Mouse (Mus musculus) heart, postnatal 0 days (tissue): ENCODE data around the gene Ssbp3. TPM values are rescaled to one million over a fixed set of nuclear protein-coding genes. Genes with fewer than 3 reads are reported as not detected.

Experiments
- ATAC-seq: fragments of 200-750 bp; cut with Nextera tagmentation; 2 replicates; pipeline ENCODE4 v1.8.0; 2017; ENCODE audit warnings: low read depth, moderate number of reproducible peaks, moderate library complexity; ENCODE audit not compliant: insufficient read depth
- DNase-seq: peaks from one replicate; pipeline ENCODE4 v3.0.0-alpha.2; 2016; ENCODE audit warnings: low spot score
- H3K27ac ChIP-seq: fragments of 300-500 bp; sonication (generic); 2 replicates; pipeline ENCODE4 v1.5.1; 2014; ENCODE audit warnings: low read depth, mild to moderate bottlenecking
- H3K27me3 ChIP-seq: fragments of 300-500 bp; sonication (generic); 2 replicates; pipeline ENCODE4 v1.6.1; 2014; ENCODE audit warnings: low read length, mixed read lengths; ENCODE audit not compliant: control insufficient read depth, insufficient read depth
- H3K36me3 ChIP-seq: fragments of 300-500 bp; sonication (generic); replicated peaks from 2 replicates; pipeline ENCODE4 v1.6.1; 2014; ENCODE audit warnings: low read length, mixed read lengths; ENCODE audit not compliant: control insufficient read depth, insufficient read depth
- H3K4me1 ChIP-seq: fragments of 300-500 bp; sonication (generic); 2 replicates; pipeline ENCODE4 v1.6.1; 2014; ENCODE audit warnings: antibody characterized with exemption; ENCODE audit not compliant: control insufficient read depth, insufficient read depth
- H3K4me2 ChIP-seq: fragments of 300-500 bp; sonication (generic); 2 replicates; pipeline ENCODE4 v1.6.1; 2014; ENCODE audit warnings: low read depth, mild to moderate bottlenecking, low read length, moderate library complexity
- H3K4me3 ChIP-seq: fragments of 300-500 bp; sonication (generic); 2 replicates; pipeline ENCODE4 v1.5.1; 2014; ENCODE audit warnings: low read depth, low read length
- H3K9ac ChIP-seq: fragments of 300-500 bp; sonication (generic); replicated peaks from 2 replicates; pipeline ENCODE4 v1.6.1; 2014; ENCODE audit warnings: low read depth, low read length, mixed read lengths
- H3K9me3 ChIP-seq: fragments of 300-500 bp; sonication (generic); replicated peaks from 2 replicates; pipeline ENCODE4 v1.6.1; 2016; ENCODE audit warnings: low read length; ENCODE audit not compliant: control insufficient read depth
- CTCF ChIP-seq: IDR thresholded peaks from 2 replicates; pipeline ENCODE4 v1.5.1; 2016; ENCODE audit warnings: antibody characterized with exemption, control low read depth, low read depth
- EP300 ChIP-seq: IDR thresholded peaks from 2 replicates; pipeline ENCODE4 v1.6.1; 2016; ENCODE audit warnings: antibody characterized with exemption, low read depth
- WGBS: fragments of 180-500 bp; shearing (Covaris S2); extraction: QIAGEN DNeasy Blood & Tissue Kit; methylation state at CpG from one replicate; pipeline ENCODE4 v1.1.7; 2014; 5-methylcytosine and 5-hydroxymethylcytosine counted together
- polyA plus RNA-seq: library from polyadenylated mRNA; unstranded; fragments of >200 nt; fragmentation: Nextera tagmentation; extraction: Ambion mirVana; gene quantifications from 2 replicates; pipeline ENCODE4 v1.2.1, GENCODE M21; 2015
- total RNA-seq: library from RNA; depleted of rRNA; stranded (reverse); fragments of >200 nt; gene quantifications from 2 replicates; pipeline ENCODE4 v1.2.3, GENCODE M21; 2014; ENCODE audit warnings: low replicate concordance

Gene Ssbp3
- total and polyA plus RNA-seq, 2 experiments from 2014 or later, result 25.9 to 35.6 TPM

- H3K4me3 ChIP-seq, result no peak overlapping the region
- WGBS, result 90% methylated on average over 5 of the region's 5 CpGs
- no peak for ATAC-seq
- no peak overlapping the region for H3K27ac ChIP-seq
- H3K36me3 ChIP-seq, result peaks cover 51% of the 10 kb centered on the region
- no peak overlapping the region for H3K9ac ChIP-seq
- no peaks in the 10 kb centered on the region for H3K9me3 ChIP-seq
- DNase-seq, result no peak
- no peaks in the 10 kb centered on the region for H3K27me3 ChIP-seq
- H3K4me2 ChIP-seq, result no peak overlapping the region
- peaks cover 14% of the 10 kb centered on the region for H3K4me1 ChIP-seq
- no peak for TF ChIP-seq CTCF
- no peak for TF ChIP-seq EP300
Measured at GRCm38 (mm10) chr4:107064394-107065098, 154.0 kb downstream of the Ssbp3 start.

- under 1% methylated on average over 60 of the region's 60 CpGs for WGBS
- Histone ChIP-seq H3K9ac (peak within 1 kb of the TSS; percentile 81), H3K4me1 (peaks cover 14% of the 10 kb centered on the region)
Measured at GRCm38 (mm10) chr4:107066252-107067124, 156.0 kb downstream of the Ssbp3 start, which contains the start of the genes Mrpl37 and Cyb5rl. TSS of gene Mrpl37 (minus strand) at chr4:107066868. TSS of gene Cyb5rl (plus strand) at chr4:107066988.

GRCm38 (mm10) chr4:107067151-107067840 lies 156.8 kb downstream of the Ssbp3 start:
- Histone ChIP-seq H3K27me3 (no peaks in the 10 kb centered on the region), H3K4me1 (peaks cover 14% of the 10 kb centered on the region), H3K9me3 (no peaks in the 10 kb centered on the region), H3K4me3 (peak overlapping the region; percentile 70), H3K36me3 (peaks cover 25% of the 10 kb centered on the region), H3K4me2 (peak overlapping the region; percentile 100), H3K9ac (peak overlapping the region; percentile 81), H3K27ac (peak overlapping the region; percentile 44; the same call in 1 of the 2 replicates)
- no peak for TF ChIP-seq EP300
- TF ChIP-seq CTCF, result no peak
- DNase-seq (no peak), ATAC-seq (peak; percentile 37)
- WGBS, result 4% methylated on average over 33 of the region's 33 CpGs

More at GRCm38 (mm10) chr4:107066252-107067124, 156.0 kb downstream of the Ssbp3 start, which contains the start of the genes Mrpl37 and Cyb5rl:
- peak within 1 kb of the TSS; percentile 100 for H3K4me2 ChIP-seq
- peak; percentile 98 for DNase-seq
- peak within 1 kb of the TSS; percentile 70 for H3K4me3 ChIP-seq
- ATAC-seq, result peak; percentile 100
- no peaks in the 10 kb centered on the region for H3K27me3 ChIP-seq
- H3K27ac ChIP-seq, result peak within 1 kb of the TSS; percentile 44
- H3K36me3 ChIP-seq, result peaks cover 33% of the 10 kb centered on the region
- TF ChIP-seq EP300 (no peak), CTCF (no peak)
- no peaks in the 10 kb centered on the region for H3K9me3 ChIP-seq

- Histone ChIP-seq H3K9ac (no peak overlapping the region), H3K9me3 (no peaks in the 10 kb centered on the region), H3K27me3 (no peaks in the 10 kb centered on the region), H3K27ac (no peak overlapping the region), H3K4me1 (peaks cover 5% of the 10 kb centered on the region; the same call in 1 of the 2 replicates), H3K4me3 (no peak overlapping the region), H3K36me3 (no peaks in the 10 kb centered on the region), H3K4me2 (no peak overlapping the region)
- DNase-seq, result no peak
- 82% methylated on average over 9 of the region's 9 CpGs for WGBS
- TF ChIP-seq EP300, result no peak
- no peak for ATAC-seq
Measured at GRCm38 (mm10) chr4:107072343-107072742, 161.8 kb downstream of the Ssbp3 start.

- TF ChIP-seq CTCF (no peak), EP300 (no peak)
- H3K4me2 ChIP-seq, result no peak overlapping the region
- no peaks in the 10 kb centered on the region for H3K27me3 ChIP-seq
- 0 out of 2 replicates have a peak, but pooled peaks cover 4% of the 10 kb centered on the region for H3K4me1 ChIP-seq
- ATAC-seq, result no peak
- no peak overlapping the region for H3K27ac ChIP-seq
- H3K9me3 ChIP-seq, result no peaks in the 10 kb centered on the region
- WGBS, result 77% methylated on average over 5 of the region's 5 CpGs
- H3K9ac ChIP-seq, result no peak overlapping the region
- no peak overlapping the region for H3K4me3 ChIP-seq
- no peaks in the 10 kb centered on the region for H3K36me3 ChIP-seq
- no peak for DNase-seq
Measured at GRCm38 (mm10) chr4:107075456-107075855, 165.0 kb downstream of the Ssbp3 start.
